Mouse (Mus musculus) spleen, embryonic (tissue): Measurements from ENCODE around the gene Cdc14a.

ENCODE experiments used
- CTCF ChIA-PET: fragments of 350-600 bp; sonication (Branson Sonifier 250); formaldehyde crosslinking; loops from one replicate; lab custom pipeline; 2022; lab: Charles Lee

Gene Cdc14a

GRCm38 (mm10) chr3:116281663-116282062, 142.2 kb downstream of the Cdc14a start:
- CTCF ChIA-PET, result no interaction called here

DNA sequence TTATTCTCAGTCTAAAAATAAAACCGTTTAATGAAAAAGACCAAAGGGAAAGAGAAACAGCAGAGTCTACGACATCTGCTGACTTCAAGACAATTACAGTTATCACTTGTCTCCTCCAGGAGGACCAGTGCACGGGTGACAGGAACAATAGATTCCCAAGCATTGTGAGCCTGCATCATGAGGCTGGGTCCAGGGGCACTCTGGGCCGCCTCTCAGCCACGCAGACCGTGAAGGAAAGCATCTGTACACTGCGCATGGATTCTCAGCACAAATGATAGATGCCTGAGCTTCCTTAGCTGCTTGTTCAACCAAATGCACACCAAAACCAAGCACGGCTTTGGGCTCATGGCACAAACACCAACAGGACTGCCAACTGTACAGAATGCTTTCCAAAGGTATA, 146.7 kb downstream of the Cdc14a start:
- CTCF ChIA-PET, result no interaction called here

- CTCF ChIA-PET, result no interaction called here
These were observed 152.2 kb downstream of the Cdc14a start for GRCm38 (mm10) chr3:116271679-116272078.

DNA sequence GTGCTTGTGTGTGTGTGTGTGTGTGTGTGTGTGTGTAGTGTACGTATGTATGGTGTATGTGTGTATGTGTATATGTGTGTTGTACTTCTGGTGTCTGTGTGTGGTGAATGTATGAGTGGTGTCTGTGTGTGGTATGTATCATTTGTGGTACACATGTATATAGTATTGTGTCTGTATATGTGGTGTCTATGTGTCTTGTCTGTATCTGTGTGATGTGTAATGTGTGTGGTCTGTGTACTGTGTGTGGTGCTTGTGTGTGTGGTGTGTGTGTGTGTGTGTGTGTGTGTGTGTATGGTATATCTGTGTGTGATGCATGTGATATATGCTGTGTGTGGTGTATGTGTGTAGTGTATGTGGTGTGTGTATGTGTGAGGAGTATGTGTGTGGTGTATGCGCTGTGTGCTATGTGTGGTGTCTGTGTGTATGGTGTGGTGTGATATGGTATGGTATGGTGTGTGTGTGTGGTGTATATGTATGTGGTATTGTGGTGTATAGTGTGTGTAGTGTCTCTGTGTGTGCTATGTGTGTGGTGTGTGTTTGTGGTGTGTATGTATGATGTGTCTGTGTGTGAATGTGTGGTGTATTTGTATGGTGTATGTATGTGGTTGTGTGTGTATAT, 156.7 kb downstream of the Cdc14a start:
- CTCF ChIA-PET, result no interaction called here

GRCm38 (mm10) chr3:116266360-116266759, 157.5 kb downstream of the Cdc14a start:
- CTCF ChIA-PET, result interaction anchor here (0.6 kb wide), 1 partner anchor 156 kb away, joined by 3 read pairs; no protein-coding TSS in a partner anchor

- CTCF ChIA-PET, result no interaction called here
These were observed 159.9 kb downstream of the Cdc14a start for GRCm38 (mm10) chr3:116263977-116264376.

DNA sequence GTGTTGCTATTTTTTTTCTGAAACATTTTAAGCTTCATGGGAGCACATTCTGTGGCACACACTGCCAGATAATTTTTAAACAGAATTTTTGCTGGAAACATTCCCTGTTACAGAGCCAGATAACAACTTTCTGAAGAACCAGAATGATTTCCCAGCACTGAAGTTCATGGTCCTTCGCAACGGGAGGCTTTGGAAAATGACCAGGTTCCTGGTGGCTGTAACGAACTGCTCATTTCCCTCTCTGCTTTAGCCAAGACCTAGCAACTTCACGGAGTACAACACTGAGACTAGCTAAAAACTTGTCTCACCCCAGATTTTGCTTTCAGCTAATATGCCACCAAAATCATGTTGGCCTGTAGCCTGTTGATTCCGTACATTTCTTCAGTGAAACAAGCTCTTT, 160.8 kb downstream of the Cdc14a start:
- CTCF ChIA-PET, result no interaction called here

DNA sequence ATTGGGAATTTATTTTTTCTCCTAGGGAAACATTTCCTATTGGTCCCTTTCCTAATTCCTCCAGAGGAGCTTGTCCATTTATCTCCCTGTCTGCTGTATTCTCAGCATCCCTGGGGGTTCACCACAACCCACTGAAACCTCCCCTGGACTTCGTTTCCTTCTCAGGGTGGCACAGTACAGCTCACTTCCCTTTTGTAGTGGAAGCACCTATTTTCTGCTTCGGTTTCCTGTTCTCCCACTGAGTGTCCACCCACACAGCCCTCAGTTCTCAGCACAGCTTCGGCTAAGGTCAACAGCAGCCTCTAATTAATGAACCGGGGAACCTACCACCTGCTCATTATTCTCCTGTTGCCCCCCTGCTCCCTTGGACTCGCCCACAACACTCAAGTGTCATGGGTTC, 167.7 kb downstream of the Cdc14a start:
- CTCF ChIA-PET, result no interaction called here

GRCm38 (mm10) chr3:116253077-116253531, 170.7 kb downstream of the Cdc14a start, which contains the start of gene Gpr88:
Gene Gpr88 (minus strand): TSS chr3:116253503.
- CTCF ChIA-PET, result no interaction called here

GRCm38 (mm10) chr3:116252255-116253040, 171.4 kb downstream of the Cdc14a start:
- CTCF ChIA-PET, result no interaction called here

GRCm38 (mm10) chr3:116251481-116252254, 172.2 kb downstream of the Cdc14a start:
- CTCF ChIA-PET, result interaction anchor here (0.6 kb wide), 1 partner anchor 17 kb away, joined by 4 read pairs; no protein-coding TSS in a partner anchor

DNA sequence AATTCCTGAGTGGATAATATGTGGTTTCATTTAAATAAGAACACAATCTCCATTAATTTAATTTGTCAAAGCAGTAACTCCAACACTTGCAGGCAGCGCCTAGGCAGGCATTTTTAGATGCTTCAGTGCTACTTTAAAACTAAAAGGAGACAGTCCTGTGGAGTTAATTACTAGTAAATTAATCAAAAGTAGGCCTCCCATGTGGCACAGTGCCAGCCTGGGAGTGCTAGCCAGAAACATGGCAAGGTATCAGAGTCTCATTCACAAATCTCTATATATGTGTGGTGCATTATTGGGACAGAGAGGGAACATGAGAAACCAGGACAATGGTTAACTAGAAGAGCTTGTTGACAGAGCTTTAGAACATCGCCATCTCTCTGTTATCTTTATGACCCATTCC, 174.8 kb downstream of the Cdc14a start:
- CTCF ChIA-PET, result no interaction called here

GRCm38 (mm10) chr3:116244476-116244875, 179.4 kb downstream of the Cdc14a start:
- CTCF ChIA-PET, result interaction anchor here (0.6 kb wide), 1 partner anchor 16 kb away, joined by 3 read pairs; no protein-coding TSS in a partner anchor

GRCm38 (mm10) chr3:116242685-116243084, 181.1 kb downstream of the Cdc14a start:
- CTCF ChIA-PET, result no interaction called here

DNA sequence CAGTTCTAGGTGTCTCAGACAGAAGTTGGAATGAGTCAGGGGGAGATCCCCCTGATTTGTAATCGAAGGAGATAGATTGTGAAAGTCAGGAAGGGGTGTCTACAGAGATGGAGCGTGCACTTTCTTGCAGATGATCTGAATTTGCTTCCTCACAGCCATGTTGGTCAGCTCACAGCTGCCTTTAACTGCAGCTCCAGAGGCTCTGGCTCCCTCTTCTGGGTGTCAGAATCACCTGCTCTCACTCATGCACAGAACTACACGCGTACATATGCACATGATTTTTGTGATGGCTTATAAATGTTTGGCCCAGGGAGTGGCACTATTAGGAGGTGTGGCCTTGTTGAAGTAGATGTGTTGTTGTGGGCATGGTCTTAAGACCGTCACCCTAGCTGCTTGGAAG, 186.3 kb downstream of the Cdc14a start:
- CTCF ChIA-PET, result no interaction called here

DNA sequence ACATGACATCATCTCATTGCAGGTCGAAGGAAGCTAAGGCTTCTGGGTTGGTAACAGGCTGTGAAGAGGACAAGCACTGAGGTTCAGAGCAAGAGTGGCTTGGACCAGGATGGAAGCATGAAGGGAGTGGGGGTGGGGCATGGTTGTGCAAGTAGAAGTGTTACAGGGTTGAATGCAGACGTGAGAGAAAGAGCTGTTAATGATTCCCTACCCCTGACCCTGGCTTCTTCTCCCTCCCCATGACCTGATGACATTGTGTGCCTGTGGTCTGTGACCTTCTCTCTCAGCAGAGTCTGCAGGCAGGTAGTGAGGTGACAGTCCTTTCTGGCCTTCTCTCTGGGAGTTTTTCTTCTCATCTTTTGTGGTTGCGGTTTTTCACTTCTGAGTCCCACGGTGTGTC, 187.0 kb downstream of the Cdc14a start:
- CTCF ChIA-PET, result no interaction called here

DNA sequence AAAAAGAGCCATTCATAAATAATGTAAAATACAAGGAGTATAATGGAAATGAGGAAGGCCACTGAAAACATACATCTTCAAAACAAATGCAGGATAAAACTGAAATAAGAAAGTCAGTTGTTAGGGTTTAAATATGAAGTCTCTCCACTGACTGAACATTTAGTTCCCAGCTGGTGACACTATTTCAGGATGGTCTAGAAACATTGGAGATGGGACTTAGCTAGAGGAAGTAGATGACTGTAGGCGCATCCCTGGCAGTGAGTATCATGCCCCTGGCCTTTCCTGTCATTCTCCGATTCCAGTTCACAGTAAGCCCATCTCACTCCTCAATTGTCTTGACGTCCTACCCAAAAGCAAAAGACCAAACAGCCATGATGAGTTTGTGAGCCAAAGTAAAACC, 190.3 kb downstream of the Cdc14a start:
- CTCF ChIA-PET, result no interaction called here

DNA sequence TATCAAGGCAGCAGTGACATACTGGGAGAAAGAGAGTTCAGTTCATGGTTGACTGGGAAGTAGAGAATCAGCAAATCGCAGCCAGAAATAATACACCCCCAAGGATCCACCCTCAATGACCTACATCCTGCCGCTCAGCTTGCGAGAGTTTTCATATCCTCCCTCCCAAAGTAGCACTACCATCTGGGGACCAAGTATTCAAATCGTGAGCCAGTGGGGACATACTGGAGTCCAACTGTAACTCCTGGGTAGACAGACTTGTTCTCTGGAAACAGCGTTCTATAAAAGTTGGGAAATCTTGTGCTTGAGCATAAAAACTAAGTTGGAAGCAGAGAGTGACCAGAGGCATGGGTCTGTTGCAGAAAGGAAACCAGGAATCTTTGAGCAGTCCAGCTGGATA, 191.1 kb downstream of the Cdc14a start:
- CTCF ChIA-PET, result no interaction called here

DNA sequence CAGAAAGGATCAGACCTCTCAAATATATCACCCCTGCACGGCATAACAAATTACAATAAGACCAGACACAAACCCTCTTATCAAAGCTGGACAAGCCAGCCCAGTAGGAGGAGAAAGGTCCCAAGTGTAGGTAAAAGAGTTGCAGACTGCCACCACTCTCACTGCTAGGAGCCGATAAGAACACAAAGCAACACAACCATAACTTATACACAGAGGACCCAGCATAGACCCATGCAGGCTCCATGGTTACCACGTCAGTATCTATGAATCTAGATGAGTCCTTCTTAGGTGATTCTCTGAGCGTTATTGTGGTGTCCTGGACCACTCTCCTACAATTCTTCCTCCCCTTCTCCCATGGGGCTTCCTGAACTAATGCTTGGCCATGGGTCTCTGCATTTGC, 194.5 kb downstream of the Cdc14a start:
- CTCF ChIA-PET, result interaction anchor here (0.6 to 0.7 kb wide), 2 partner anchors 15 to 585 kb away, joined by 3 to 12 read pairs; no protein-coding TSS in a partner anchor

GRCm38 (mm10) chr3:116228360-116229245, 195.2 kb downstream of the Cdc14a start:
- CTCF ChIA-PET, result interaction anchor here (0.6 to 0.7 kb wide), 2 partner anchors 16 to 586 kb away, joined by 3 to 12 read pairs; no protein-coding TSS in a partner anchor

DNA sequence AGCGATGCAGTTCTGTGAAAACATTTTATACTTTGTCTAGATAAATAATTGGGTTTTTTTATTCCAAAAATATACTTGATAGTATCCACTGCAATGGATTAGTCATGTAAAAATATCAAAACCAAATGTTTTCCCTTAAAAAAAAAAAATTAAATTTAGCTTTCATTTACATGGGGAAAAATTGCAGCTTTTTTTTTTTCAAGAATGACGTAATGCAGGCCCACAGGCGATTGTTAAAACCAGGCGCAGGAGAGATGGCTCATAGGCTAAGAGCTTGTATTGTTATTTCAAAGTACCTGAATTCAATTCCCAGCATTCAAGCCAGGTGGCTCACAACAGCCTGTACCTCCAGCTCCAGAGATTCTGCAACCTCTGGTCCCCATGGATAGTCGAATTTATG, 196.4 kb downstream of the Cdc14a start:
- CTCF ChIA-PET, result no interaction called here
